Mouse (Mus musculus) kidney, adult 8-10 months (tissue): ENCODE data around the gene Rln3.
"Not testable (repeated sequence)": the region's sequence is repeated elsewhere in the genome, so short reads cannot be mapped to it uniquely, and the experiment has no call there.

ENCODE experiments used
- DNase-seq, 2 experiments: peaks; one replicate each; pipeline ENCODE4 v3.0.0; 2022

Rln3 gene

DNA sequence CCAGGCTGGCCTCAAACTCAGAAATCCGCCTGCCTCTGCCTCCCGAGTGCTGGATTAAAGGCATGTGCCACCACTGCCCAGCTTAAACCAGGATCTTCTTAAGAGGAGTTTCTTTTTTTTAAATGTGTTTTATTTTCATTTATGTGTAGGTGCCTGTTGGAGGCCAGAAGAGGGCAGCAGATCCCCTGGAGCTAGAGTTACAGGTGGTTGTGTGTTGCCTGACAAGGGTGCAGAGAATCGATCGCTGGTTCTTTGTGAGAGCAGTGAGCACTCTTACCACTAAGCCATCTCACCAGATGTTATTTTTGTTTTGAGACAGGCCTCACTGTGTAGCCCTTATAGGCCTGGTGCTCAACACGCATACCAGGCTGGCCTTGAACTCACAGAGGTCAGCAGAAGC is 29.0 kb downstream of the Rln3 start:
- no peak for DNase-seq

- DNase-seq = peak in 1 of 2 experiments; percentile 61
These were observed 32.2 kb downstream of the Rln3 start for GRCm38 (mm10) chr8:84012499-84013165.

DNA sequence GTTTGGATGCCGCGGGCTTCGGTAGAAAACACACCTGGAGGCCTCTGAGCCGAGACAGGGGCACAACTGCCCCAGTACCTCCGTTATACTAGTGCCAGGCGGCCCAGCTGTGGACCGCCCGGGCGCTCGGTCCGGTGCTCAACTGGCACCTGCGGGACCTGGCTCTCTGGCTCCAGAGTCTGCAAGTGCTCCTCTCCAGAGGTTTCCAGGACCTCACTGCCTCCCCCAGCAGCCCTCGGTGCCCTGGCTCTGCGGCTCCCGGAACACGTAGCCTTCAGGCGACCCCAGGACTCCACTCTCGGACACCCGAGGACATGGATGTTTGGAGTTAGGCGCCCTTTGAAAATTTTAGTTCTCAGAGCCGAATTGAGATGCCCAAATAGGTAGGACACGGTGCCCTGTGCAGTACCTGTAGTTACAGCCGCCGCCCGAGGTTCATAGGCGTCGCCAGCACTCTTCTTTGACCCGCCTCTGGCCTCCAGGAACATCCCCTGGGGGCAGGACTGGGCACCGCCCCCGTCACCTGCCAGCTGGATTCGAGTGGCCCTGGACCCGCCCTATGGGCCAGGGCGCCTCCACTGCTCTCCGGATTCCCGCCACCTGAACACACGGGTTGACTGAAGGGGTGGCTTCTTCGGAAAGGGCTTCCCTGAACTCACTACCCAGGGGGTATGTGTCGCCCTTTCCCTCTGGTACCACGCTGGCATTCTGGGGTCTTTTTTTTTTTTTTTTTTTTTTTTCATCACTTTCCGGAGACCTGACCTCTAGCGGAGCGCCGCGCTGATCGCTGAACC is 32.9 kb downstream of the Rln3 start, which contains the start of gene 2210011C24Rik:
2210011C24Rik (minus strand) TSS at position 467 of the 794 bp plus-strand sequence.
- DNase-seq = peak; percentile 82 to 87

GRCm38 (mm10) chr8:84010625-84011611 is 33.9 kb downstream of the Rln3 start:
- DNase-seq = peak; percentile 57 to 78

- DNase-seq = peak; percentile 88 to 94
These were observed 34.9 kb downstream of the Rln3 start for GRCm38 (mm10) chr8:84009876-84010275.

DNA sequence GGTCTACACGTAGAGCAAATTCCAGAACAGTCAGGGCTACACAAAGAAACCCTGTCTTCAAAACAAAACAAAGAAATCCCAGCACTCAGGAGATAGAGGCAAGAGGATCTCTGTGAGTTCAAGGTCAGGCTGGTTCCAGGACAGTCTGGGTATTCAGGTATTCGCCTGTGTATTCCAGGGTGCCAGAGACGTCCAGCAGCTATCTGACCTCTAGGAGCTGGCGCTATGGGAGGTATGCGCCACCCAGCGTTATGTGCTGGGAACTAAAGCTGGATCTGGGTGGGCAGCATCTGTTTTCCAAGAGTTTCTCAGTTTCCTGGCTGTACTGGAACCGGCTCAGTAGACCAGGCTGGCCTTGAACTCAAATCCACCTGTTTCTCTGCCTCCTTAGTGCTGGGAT is 36.4 kb downstream of the Rln3 start:
- no peak for DNase-seq

- not testable (repeated sequence) for DNase-seq
These were observed 39.3 kb downstream of the Rln3 start for GRCm38 (mm10) chr8:84005502-84005901.

GRCm38 (mm10) chr8:84004533-84005201 is 40.1 kb downstream of the Rln3 start:
- peak; percentile 96 to 97 for DNase-seq

GRCm38 (mm10) chr8:84003612-84004246 is 41.1 kb downstream of the Rln3 start:
- DNase-seq = no peak

DNA sequence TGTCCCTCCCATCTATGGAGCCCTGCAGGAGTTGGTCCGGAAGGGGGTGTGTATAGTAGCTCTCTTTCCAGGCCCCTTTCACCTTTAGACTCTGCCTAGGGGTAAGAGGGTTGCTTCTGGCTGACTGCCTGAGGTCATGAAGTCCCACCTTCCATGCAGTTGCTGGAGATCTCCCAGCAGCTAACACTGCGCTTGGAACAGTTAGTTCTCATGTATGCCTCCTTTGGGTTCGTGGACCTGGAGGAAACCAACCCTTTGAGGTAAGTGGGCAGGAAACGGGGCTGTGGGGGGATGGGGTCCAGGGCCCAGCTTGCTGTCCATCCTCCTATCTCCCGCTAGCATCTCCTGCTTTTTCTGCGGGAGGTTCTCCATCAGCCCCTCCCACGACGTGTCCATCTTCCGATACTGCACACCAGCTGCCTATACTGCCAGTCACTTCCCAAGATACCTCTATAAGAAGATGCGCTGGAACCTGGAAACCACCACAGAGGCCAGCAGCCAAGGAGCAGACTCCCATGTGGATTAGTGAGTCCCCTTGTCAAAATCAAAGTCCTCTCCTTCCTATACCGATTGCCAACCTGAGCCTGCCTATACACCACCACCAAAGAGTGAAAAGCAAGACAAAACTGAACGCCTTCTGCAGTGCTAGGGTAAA is 41.7 kb downstream of the Rln3 start:
- DNase-seq = peak; percentile 65 to 67

GRCm38 (mm10) chr8:84001281-84002000 is 43.4 kb downstream of the Rln3 start, which contains the start of gene 1700067K01Rik:
Gene 1700067K01Rik, plus strand, starts transcription at chr8:84001502.
- DNase-seq = no peak

DNA sequence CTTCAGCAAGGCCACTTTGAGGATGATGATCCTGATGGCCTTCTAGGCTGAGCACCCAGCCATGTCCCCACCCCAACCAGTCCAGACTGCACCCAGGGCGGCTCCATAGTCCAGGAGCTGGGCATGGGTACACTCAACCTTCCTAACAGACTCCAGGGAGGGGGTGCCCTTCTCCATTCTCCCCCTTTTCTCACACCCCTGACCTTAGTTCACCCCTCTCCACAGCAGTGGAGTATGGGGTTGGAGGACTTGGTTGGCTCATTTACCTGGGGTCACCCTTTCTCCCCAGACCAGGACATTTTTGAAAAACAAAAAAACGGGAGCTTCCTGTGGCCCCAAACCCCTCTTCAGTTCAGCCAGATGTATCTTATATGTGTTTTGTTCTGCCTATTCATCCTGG is 45.0 kb downstream of the Rln3 start:
- no peak for DNase-seq

GRCm38 (mm10) chr8:83999057-83999705 is 45.6 kb downstream of the Rln3 start:
- no peak for DNase-seq

- peak; percentile 62 to 71 for DNase-seq
These were observed 46.4 kb downstream of the Rln3 start for GRCm38 (mm10) chr8:83998231-83999056.

GRCm38 (mm10) chr8:83997511-83998141 is 47.2 kb downstream of the Rln3 start, which contains the start of gene Samd1:
Gene Samd1, plus strand, starts transcription at chr8:83997672.
- DNase-seq = peak in 1 of 2 experiments; percentile 54

DNA sequence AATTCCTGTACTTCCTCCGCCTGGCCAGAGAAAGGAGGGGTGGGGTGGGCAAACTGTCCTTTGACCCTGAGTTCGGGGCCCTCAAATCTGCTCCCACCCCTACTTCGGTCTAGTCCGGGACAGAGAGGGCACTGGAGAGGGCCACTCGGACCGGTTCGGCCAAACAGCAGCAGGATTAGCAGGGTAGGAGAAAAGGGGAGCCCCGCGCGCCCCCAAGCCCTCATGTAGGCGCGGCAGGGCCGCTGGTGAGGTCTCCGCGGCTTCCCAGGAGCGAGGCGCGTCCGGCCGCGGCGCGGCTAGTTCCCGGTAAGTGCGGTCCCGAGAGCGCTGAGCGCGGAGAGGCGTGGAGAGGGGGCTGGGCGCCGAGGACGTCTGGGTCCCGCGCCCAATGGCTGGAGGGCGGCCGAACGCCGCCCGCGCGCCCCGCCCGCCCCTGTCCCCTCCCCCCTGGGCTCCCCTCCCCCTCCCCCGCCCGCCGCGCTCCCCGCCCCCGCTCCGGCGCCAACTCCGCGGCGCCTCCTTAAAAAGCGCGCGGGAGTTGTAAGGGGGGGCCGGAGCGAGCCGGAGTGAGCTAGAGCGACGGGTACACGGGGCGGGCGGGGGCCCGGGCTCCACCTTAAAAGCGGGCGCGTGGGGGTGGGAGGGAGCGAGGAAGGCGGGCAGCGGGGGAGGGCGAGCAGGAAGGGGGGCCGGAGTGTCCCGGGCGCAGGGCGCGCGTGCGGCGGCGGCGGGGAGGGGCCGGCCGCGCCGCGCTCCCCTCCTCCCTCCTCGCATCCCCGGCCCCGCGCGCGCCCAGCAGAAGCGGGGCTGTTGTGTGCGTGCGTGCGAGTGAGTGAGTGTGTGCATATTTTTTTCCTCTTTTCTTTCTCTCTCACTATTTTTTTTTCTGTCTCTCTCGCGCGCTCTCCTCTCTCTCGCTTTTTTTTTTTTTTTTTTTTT is 48.0 kb downstream of the Rln3 start:
- peak; percentile 82 to 86 for DNase-seq

DNA sequence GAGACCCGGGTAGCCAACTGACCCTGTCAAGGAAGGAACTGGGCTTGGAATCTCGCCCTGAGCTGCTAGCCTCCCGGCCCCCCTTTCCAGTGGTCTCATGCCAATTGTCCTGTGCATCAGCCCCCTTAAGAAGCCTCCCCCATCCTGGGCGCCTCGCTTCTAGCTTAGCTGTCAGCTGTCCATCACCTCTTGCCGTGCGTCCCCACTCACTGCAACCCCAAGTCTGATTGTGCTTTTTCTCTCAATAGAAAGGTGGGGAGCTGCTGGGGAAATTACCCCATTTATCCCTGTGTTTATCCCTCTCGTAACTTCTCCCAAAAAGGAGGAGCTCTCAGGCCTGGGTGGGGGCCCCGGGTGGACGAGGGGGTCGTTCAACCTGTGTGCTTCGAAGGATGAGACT is 48.8 kb downstream of the Rln3 start:
- no peak for DNase-seq
